Mouse (Mus musculus): Measurements from ENCODE around the gene Cep250.

DNA sequence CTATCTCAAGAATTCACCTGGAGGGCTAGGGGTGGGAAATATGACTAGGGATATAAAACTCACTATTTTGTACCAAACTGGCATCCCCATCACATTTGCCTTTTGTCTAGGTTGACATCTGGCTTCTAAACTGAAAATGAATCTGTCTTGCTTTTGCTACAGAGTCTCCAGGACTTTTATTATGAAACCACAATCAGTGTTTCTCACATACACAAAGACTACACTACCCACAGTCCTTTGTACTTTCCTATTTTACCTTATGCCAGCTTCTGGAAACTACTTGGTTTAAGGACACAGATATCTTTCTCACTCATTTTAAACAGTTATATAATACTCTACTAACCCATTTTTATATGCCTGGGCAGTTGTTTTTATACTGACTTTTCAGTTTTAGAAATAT lies 69.2 kb downstream of the Cep250 start:
- TF ChIP-seq CTCF (IDR thresholded peaks at IDR 0.05; ENCODE audit: extremely low read depth, insufficient read depth, low read length) (no peak), POLR2A (IDR thresholded peaks at IDR 0.05; ENCODE audit: extremely low read depth, insufficient read depth, low read length) (no peak)
